In genomic region chr9:102650637-102651036, GRCm38 (mm10) we compare ENCODE assay signal across 11 mouse cellular contexts. TPM values are rescaled to one million over a fixed set of nuclear protein-coding genes. Genes with fewer than 3 reads are reported as not detected.
DNase-seq lines count a peak whose midpoint lies in the region; ATAC-seq and TF ChIP-seq lines count a peak whose summit lies in the region.
"Had no signal": no experiment of that assay in that cellular context is flagged by ENCODE, and none has a peak within 500 bp of the region (broad histone marks: within the 10 kb centered on the region; RNA-seq: fewer than 3 reads in every experiment).

No protein-coding gene starts in this region.

- 36% methylated on average over 7 of the region's 7 CpGs for WGBS in lung, adult 2 months
- 37% methylated on average over 7 of the region's 7 CpGs for WGBS in forebrain, embryonic 12.5 days
- WGBS in hindbrain, embryonic 15.5 days = 15% methylated on average over 7 of the region's 7 CpGs
- WGBS in stomach, embryonic 14.5 days = 21% methylated on average over 7 of the region's 7 CpGs

- peak; percentile 57; the same call in 1 of the 2 replicates for ATAC-seq in forebrain, embryonic 12.5 days (ENCODE audit: low FRiP score)
- peak; percentile 54; the same call in 1 of the 2 replicates for ATAC-seq in hindbrain, embryonic 15.5 days (ENCODE audit: low FRiP score, low read depth)
- no peak for ATAC-seq in stomach, embryonic 14.5 days (ENCODE audit: insufficient number of reproducible peaks, insufficient read depth, low FRiP score, low read depth)

- TF ChIP-seq CTCF in lung, adult 2 months (IDR thresholded peaks at IDR 0.05; ENCODE audit: insufficient read depth, low read length) = no peak

- H3K27ac ChIP-seq in forebrain, embryonic 12.5 days = peak overlapping the region; percentile 33; the same call in 1 of the 2 replicates
- peak overlapping the region; percentile 12; the same call in 1 of the 2 replicates for H3K27ac ChIP-seq in hindbrain, embryonic 15.5 days (replicated peaks)
- H3K27ac ChIP-seq in stomach, embryonic 14.5 days (ENCODE audit: low read length) = peak overlapping the region; percentile 17; the same call in 1 of the 2 replicates
- H3K27ac ChIP-seq: liver, embryonic 14.5 days had no signal

- peak; percentile 55 for DNase-seq in lung, postnatal 10 days
- DNase-seq in lung, adult 2 months = no peak
- DNase-seq in c-Kit-positive CD71-positive TER-119-positive erythroid progenitor cells, embryonic 14.5 days (ENCODE audit: low spot score) = no peak
- no peak for DNase-seq in cerebellum, postnatal 4 days (ENCODE audit: low spot score in 2 of 2)
- DNase-seq in spleen, postnatal 36 days (ENCODE audit: low spot score in 2 of 2) = no peak
- DNase-seq: adrenal gland, postnatal 14 days had no signal

- no peaks in the 10 kb centered on the region for H3K36me3 ChIP-seq in forebrain, embryonic 12.5 days (replicated peaks)
- H3K36me3 ChIP-seq in hindbrain, embryonic 15.5 days = no peaks in the 10 kb centered on the region
- no peaks in the 10 kb centered on the region for H3K36me3 ChIP-seq in stomach, embryonic 14.5 days (ENCODE audit: control insufficient read depth, insufficient read depth, low read length)

- peaks cover 2% of the 10 kb centered on the region for H3K4me1 ChIP-seq in lung, adult 2 months (ENCODE audit: control insufficient read depth, insufficient read depth, low read length)
- peaks cover 29% of the 10 kb centered on the region for H3K4me1 ChIP-seq in forebrain, embryonic 12.5 days
- H3K4me1 ChIP-seq in hindbrain, embryonic 15.5 days (replicated peaks) = peaks cover 26% of the 10 kb centered on the region
- H3K4me1 ChIP-seq in stomach, embryonic 14.5 days (ENCODE audit: control insufficient read depth, insufficient read depth, low read length) = peaks cover 20% of the 10 kb centered on the region

- TF ChIP-seq POLR2A in lung, adult 2 months (IDR thresholded peaks at IDR 0.05; ENCODE audit: borderline replicate concordance, extremely low read depth, low read depth, low read length) = no peak

- H3K9ac ChIP-seq in forebrain, embryonic 12.5 days = no peak overlapping the region
- H3K9ac ChIP-seq in hindbrain, embryonic 15.5 days = 0 out of 2 replicates have a peak overlapping the region, but pooled peaks have one; percentile 20
- H3K9ac ChIP-seq in stomach, embryonic 14.5 days (replicated peaks; ENCODE audit: low read depth, low read length) = no peak overlapping the region
- H3K9ac ChIP-seq: liver, embryonic 14.5 days had no signal

- no peak overlapping the region for H3K4me2 ChIP-seq in forebrain, embryonic 12.5 days
- H3K4me2 ChIP-seq in hindbrain, embryonic 15.5 days = peak overlapping the region; percentile 26
- 0 out of 2 replicates have a peak overlapping the region, but pooled peaks have one; percentile 19 for H3K4me2 ChIP-seq in stomach, embryonic 14.5 days (replicated peaks; ENCODE audit: low read depth, low read length)

- H3K4me3 ChIP-seq in lung, adult 2 months (replicated peaks; ENCODE audit: extremely low read depth, low read depth, low read length) = no peak overlapping the region
- H3K4me3 ChIP-seq in forebrain, embryonic 12.5 days (replicated peaks) = no peak overlapping the region
- no peak overlapping the region for H3K4me3 ChIP-seq in hindbrain, embryonic 15.5 days
- no peak overlapping the region for H3K4me3 ChIP-seq in stomach, embryonic 14.5 days (ENCODE audit: low read depth, low read length)
- H3K4me3 ChIP-seq: erythroblast, embryonic 14.5 days had no signal

- no peaks in the 10 kb centered on the region for H3K27me3 ChIP-seq in forebrain, embryonic 12.5 days
- no peaks in the 10 kb centered on the region for H3K27me3 ChIP-seq in hindbrain, embryonic 15.5 days
- H3K27me3 ChIP-seq in stomach, embryonic 14.5 days (ENCODE audit: control insufficient read depth, insufficient read depth, low read length) = no peaks in the 10 kb centered on the region

- no peaks in the 10 kb centered on the region for H3K9me3 ChIP-seq in forebrain, embryonic 12.5 days
- no peaks in the 10 kb centered on the region for H3K9me3 ChIP-seq in hindbrain, embryonic 15.5 days
- H3K9me3 ChIP-seq in stomach, embryonic 14.5 days (ENCODE audit: control insufficient read depth, low read depth, low read length) = no peaks in the 10 kb centered on the region

RNA-seq across cellular contexts. Expression of gene Cep63, which starts 24.3 kb away (rescaled TPM):
- 3.1 and 5.2 TPM in 2 replicates for polyA plus RNA-seq in lung, adult 2 months (2012; rRNA removed)
- 61.7 and 66.1 TPM in 2 replicates for polyA plus RNA-seq in forebrain, embryonic 12.5 days (2016; fragmentation: Nextera tagmentation; extraction: Ambion mirVana)
- polyA plus RNA-seq in hindbrain, embryonic 15.5 days (2015; fragmentation: Nextera tagmentation; extraction: Ambion mirVana) = 38.4 and 40.6 TPM in 2 replicates
- polyA plus RNA-seq in stomach, embryonic 14.5 days (2014; fragmentation: Nextera tagmentation; extraction: Ambion mirVana) = 42.7 and 46.4 TPM in 2 replicates

RNA-seq across cellular contexts. Expression of gene Anapc13, which starts 24.5 kb away (rescaled TPM):
- polyA plus RNA-seq in lung, adult 2 months (2012; rRNA removed) = 52.0 and 65.4 TPM in 2 replicates
- 183 and 199 TPM in 2 replicates for polyA plus RNA-seq in forebrain, embryonic 12.5 days (2016; fragmentation: Nextera tagmentation; extraction: Ambion mirVana)
- 152 and 174 TPM in 2 replicates for polyA plus RNA-seq in hindbrain, embryonic 15.5 days (2015; fragmentation: Nextera tagmentation; extraction: Ambion mirVana)
- polyA plus RNA-seq in stomach, embryonic 14.5 days (2014; fragmentation: Nextera tagmentation; extraction: Ambion mirVana) = 209 and 226 TPM in 2 replicates
